Mouse (Mus musculus) liver, embryonic 18 days (tissue): Measurements from ENCODE around the gene Zfp263. TPM values are rescaled to one million over a fixed set of nuclear protein-coding genes. Genes with fewer than 3 reads are reported as not detected.

Experiments used
- polyA plus RNA-seq: library from polyadenylated mRNA; depleted of rRNA; stranded (reverse); fragments of >200 nt; gene quantifications from 2 replicates; pipeline ENCODE4 v1.2.3, GENCODE M21; 2012; rRNA removed

The Zfp263 gene
- 5.8 and 5.9 TPM in 2 replicates for polyA plus RNA-seq

DNA sequence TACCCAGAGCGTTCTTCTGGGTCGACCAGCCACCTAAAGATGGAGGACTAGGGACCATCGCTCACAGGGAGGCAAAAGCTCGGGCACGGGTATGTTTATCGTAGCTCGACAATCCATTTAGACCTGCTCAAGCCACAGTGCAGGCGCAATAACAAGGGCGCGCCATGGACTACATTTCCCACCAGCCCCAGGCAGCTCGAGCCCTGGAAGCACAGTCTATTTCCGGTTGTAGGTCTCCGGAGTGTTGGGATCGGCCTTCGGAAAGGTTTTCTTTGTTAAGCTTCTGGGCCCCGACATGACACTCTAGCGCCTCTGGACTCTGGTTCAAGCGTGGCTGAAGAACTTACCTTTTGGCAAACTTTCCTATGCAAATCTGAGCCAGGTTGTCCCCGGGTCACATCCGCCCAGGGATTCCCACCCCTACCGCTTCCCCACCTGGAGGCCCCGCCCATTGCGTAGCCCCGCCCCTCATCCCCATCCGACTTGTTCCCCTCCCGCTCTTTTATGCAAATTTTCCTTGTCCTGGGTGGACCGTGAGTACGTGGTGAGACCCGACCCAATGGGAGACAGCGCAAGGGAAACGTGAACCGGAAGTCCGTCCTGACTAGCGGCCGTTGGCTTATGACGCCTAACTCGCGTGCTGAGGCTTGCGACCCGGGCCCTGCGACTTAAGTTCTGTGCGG is at the start of gene Zfp263:
Zfp263 (plus strand) TSS at position 591 of the 683 bp plus-strand sequence.

GRCm38 (mm10) chr16:3717980-3718379 is 25.9 kb upstream of the Zfp263 start, which contains the start of gene Mefv:
Gene Mefv (minus strand): TSS chr16:3718097.

Other genes starting within 250 kb of the Zfp263 start
- not detected in 2 replicates for gene Olfr161, start 153.1 kb upstream of the Zfp263 start, polyA plus RNA-seq
- 0.62 and 0.92 TPM in 2 replicates for gene Mefv, start 26.0 kb upstream of the Zfp263 start, polyA plus RNA-seq
- not detected in 2 replicates for gene Olfr15, start 86.8 kb downstream of the Zfp263 start, polyA plus RNA-seq
- 1.5 and 2.1 TPM in 2 replicates for gene Zfp174, start 103.2 kb downstream of the Zfp263 start, polyA plus RNA-seq
- gene Naa60, start 128.3 kb downstream of the Zfp263 start, polyA plus RNA-seq: 25.1 and 28.9 TPM in 2 replicates
- 2.3 and 2.9 TPM in 2 replicates for gene Zfp597, start 140.5 kb downstream of the Zfp263 start, polyA plus RNA-seq
- 0.13 and 0.26 TPM in 2 replicates for gene Gm20695, start 140.6 kb downstream of the Zfp263 start, polyA plus RNA-seq
- 0.87 and 1.2 TPM in 2 replicates for gene 1700037C18Rik, start 164.6 kb downstream of the Zfp263 start, polyA plus RNA-seq
- gene Cluap1, start 164.7 kb downstream of the Zfp263 start, polyA plus RNA-seq: 4.1 and 4.9 TPM in 2 replicates
- gene Nlrc3, start 232.5 kb downstream of the Zfp263 start, polyA plus RNA-seq: 0.85 and 0.89 TPM in 2 replicates